Mouse (Mus musculus) E14TG2a.4 (cell line): ENCODE data around the gene Ddx4.

Experiments
- CTCF ChIP-seq: conservative IDR thresholded peaks from 2 replicates; pipeline ENCODE4 v1.5.1; 2014; ENCODE audit warnings: low read length
- POU5F1 ChIP-seq: IDR thresholded peaks from 2 replicates; pipeline ENCODE4 v1.6.1; 2014; ENCODE audit warnings: low read length, borderline replicate concordance

GRCm38 (mm10) chr13:112645529-112646186 lies 6.6 kb downstream of the Ddx4 start:
- no peak for TF ChIP-seq CTCF
- TF ChIP-seq POU5F1, result no peak
